Mouse (Mus musculus): ENCODE measurements around the gene Atp6ap1l. TPM values are rescaled to one million over a fixed set of nuclear protein-coding genes. Genes with fewer than 3 reads are reported as not detected.

The Atp6ap1l gene
- polyA plus RNA-seq, 1 experiment from 2014 or later: 0.55 TPM

DNA sequence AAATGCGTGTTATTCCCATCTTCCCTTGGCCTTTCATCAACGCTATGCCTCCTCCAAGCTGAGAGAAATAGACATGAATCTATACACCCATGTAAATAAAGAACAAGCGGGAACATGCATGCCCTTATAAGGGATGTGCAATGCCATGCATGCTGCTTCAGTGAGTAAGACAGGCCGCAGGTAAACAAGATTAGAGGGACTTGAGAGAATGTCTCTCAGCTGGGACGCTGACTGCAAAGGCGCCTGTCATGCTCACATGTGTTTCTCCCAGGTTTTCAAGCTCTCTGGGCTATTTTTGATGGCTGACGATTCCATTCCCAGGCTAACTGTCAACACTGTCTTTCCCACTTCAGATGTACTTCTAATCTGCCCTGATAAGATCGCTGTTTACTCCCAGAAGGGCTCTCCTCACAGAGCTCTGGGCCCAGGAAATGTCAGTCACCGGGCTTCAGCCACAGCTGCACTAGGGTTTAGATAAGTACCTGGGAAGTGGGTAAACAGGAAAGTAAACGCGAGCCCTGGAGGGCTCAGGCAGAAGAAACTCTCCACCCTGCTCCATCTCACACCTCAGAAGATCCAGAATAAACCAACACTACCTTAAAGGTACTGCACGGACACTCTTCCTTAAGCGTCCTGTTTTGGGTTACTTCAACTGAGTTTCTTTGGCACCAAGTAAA, 19.2 kb downstream of the Atp6ap1l start:
- H3K27ac ChIP-seq (replicated peaks): peak overlapping the region; percentile 6; the same call in 1 of the 2 replicates
- H3K9ac ChIP-seq: no peak overlapping the region
- H3K9me3 ChIP-seq (replicated peaks): no peaks in the 10 kb centered on the region
- ATAC-seq (ENCODE audit: insufficient number of reproducible peaks, low FRiP score, low TSS enrichment, low read depth): peak; percentile 64; the same call in 1 of the 2 replicates
- no peaks in the 10 kb centered on the region for H3K27me3 ChIP-seq
- no peaks in the 10 kb centered on the region for H3K36me3 ChIP-seq
- WGBS: 38% methylated on average over 13 of the region's 13 CpGs
- peak overlapping the region; percentile 57 for H3K4me2 ChIP-seq (replicated peaks)
- peak overlapping the region; percentile 43 for H3K4me3 ChIP-seq (replicated peaks)
- H3K4me1 ChIP-seq: peaks cover 18% of the 10 kb centered on the region

DNA sequence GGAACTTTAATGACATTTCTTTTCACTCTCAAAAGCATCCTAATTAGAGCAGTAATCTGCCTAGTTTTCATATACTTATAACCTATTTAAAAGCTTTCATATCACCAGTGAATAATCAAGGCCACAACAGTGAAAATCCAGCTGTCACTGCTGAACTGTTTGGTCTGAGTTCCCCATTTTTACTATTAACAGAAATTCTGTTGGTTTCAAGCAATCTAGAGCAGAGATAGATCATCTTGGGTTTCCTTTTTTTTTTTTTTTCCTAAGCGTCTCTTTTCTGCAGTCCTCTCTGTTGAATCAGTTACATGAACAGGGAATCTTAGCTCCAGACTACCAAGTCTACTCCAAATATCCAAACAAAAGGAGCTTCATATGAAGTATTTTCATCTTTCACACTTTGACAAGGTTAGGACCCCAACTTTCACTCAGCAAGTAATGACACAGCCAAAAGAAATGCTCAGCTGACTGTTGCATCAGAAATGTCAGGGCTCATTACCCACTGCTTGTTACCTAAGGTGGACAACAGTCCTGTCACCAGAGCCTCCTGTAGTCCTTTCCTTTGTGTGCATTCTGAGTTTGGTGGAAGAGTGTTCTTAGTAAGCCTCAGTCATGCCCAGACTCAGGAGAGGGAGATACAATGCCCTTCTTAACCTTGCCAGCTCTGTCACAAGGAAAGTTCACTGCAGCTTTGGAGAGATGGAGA, 23.3 kb downstream of the Atp6ap1l start:
- H3K9ac ChIP-seq: no peak overlapping the region
- no peaks in the 10 kb centered on the region for H3K9me3 ChIP-seq (replicated peaks)
- no peaks in the 10 kb centered on the region for H3K36me3 ChIP-seq
- peaks cover 18% of the 10 kb centered on the region for H3K4me1 ChIP-seq
- no peaks in the 10 kb centered on the region for H3K27me3 ChIP-seq
- no peak for ATAC-seq (ENCODE audit: insufficient number of reproducible peaks, low FRiP score, low TSS enrichment, low read depth)
- H3K4me2 ChIP-seq (replicated peaks): no peak overlapping the region
- H3K27ac ChIP-seq (replicated peaks): no peak overlapping the region
- 81% methylated on average over 1 of the region's 1 CpGs for WGBS
- no peak overlapping the region for H3K4me3 ChIP-seq (replicated peaks)

DNA sequence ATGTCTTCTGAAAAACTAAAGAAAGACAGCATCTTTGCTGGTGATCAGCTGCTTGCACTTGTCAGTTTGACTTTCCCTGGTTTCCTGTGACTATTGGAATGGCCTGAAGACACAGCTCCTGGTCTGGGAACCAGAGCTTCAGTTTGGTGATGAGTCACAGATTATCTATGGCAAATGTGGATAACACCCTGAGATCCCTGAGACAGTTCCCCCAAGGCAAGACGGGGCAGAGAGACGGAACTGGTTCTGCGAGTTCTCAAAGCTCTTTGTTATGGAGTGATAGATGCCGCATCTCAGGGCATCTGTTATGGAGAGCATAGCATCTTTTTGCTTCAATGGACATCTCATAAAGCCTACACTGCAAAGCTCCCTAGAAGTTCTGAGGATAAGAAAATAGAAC, 33.6 kb downstream of the Atp6ap1l start:
- ATAC-seq (ENCODE audit: insufficient number of reproducible peaks, low FRiP score, low TSS enrichment, low read depth): no peak
- Histone ChIP-seq H3K9me3 (replicated peaks) (no peaks in the 10 kb centered on the region), H3K9ac (no peak overlapping the region), H3K27me3 (no peaks in the 10 kb centered on the region), H3K36me3 (no peaks in the 10 kb centered on the region), H3K4me1 (peaks cover 16% of the 10 kb centered on the region), H3K27ac (replicated peaks) (peak overlapping the region; percentile 71), H3K4me2 (replicated peaks) (no peak overlapping the region), H3K4me3 (replicated peaks) (no peak overlapping the region)
- 21% methylated on average over 4 of the region's 4 CpGs for WGBS

DNA sequence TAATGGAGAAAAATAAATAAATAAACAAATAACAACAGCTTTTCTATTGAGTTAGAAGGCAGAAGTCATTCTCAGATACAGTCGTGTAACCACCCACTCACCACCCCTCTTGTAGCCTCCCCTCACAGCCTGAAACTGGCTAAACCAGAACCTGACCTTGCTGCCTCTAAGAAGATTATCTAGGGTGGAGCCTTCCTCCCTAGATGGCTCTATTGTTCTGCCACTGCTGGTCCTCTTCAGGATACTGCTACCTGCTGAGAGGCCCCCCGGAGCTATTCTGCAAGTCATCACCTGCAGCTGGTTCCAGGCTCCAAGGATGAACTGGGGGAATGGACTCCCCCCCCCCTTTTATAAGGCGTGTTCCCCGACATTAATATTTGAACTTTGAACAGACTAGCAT, 36.0 kb downstream of the Atp6ap1l start:
- Histone ChIP-seq H3K36me3 (no peaks in the 10 kb centered on the region), H3K9ac (no peak overlapping the region), H3K27me3 (no peaks in the 10 kb centered on the region), H3K27ac (replicated peaks) (no peak overlapping the region), H3K4me2 (replicated peaks) (no peak overlapping the region), H3K9me3 (replicated peaks) (no peaks in the 10 kb centered on the region), H3K4me1 (peaks cover 16% of the 10 kb centered on the region), H3K4me3 (replicated peaks) (no peak overlapping the region)
- WGBS: 35% methylated on average over 4 of the region's 4 CpGs
- no peak for ATAC-seq (ENCODE audit: insufficient number of reproducible peaks, low FRiP score, low TSS enrichment, low read depth)

DNA sequence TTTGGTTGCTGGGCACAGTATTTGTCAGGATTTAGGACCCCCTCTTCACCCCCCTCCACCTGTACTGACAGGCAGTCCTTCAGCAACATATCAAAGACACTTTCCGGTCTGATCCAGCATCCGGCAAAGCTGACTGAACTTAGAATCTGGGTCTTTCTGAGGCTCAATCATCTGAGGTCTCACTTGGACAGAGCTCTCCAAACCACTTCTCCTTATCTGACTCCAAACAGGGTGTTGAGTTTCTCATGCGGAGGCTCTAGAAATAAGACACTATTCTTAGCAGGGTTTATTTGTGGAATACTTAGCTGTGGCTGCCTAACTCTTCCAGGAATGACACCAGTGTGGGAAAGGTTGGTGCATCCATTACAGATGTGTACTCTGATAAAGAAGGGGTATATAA, 43.0 kb downstream of the Atp6ap1l start:
- no peaks in the 10 kb centered on the region for H3K27me3 ChIP-seq
- WGBS: 69% methylated on average over 3 of the region's 3 CpGs
- no peak for ATAC-seq (ENCODE audit: insufficient number of reproducible peaks, low FRiP score, low TSS enrichment, low read depth)
- peak overlapping the region; percentile 45; the same call in 1 of the 2 replicates for H3K27ac ChIP-seq (replicated peaks)
- H3K4me3 ChIP-seq (replicated peaks): no peak overlapping the region
- H3K9ac ChIP-seq: no peak overlapping the region
- no peak overlapping the region for H3K4me2 ChIP-seq (replicated peaks)
- H3K36me3 ChIP-seq: no peaks in the 10 kb centered on the region
- H3K4me1 ChIP-seq: peaks cover 3% of the 10 kb centered on the region; the same call in 1 of the 2 replicates
- no peaks in the 10 kb centered on the region for H3K9me3 ChIP-seq (replicated peaks)

DNA sequence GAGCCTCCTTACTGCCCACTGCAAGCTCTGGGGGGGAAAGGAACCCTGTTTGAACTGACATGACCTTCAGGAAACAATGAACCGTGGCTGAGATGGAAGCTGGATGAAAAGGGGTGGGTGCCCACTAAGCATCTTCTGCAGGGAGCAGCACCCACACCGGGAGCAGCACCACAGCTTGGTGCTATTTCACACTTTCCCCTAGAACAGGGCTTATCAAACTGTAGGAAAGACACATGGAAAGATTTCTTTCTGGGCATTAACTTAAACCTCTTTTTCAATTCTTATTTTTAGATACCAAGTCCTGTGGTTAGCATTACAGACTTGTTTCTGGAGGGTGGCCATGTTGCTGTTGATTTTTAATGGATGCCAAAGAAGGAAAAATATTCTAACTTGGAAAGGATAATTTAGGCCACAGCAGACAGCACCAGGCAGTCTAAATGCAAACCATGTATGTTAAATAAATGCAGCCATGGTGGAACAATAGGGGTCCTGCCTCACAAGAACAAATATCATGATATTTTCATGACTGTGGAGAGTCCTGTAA, 44.2 kb downstream of the Atp6ap1l start:
- ATAC-seq (ENCODE audit: insufficient number of reproducible peaks, low FRiP score, low TSS enrichment, low read depth): no peak
- Histone ChIP-seq H3K4me3 (replicated peaks) (no peak overlapping the region), H3K27me3 (no peaks in the 10 kb centered on the region), H3K4me2 (replicated peaks) (no peak overlapping the region), H3K27ac (replicated peaks) (peak overlapping the region; percentile 80), H3K4me1 (peaks cover 6% of the 10 kb centered on the region; the same call in 1 of the 2 replicates), H3K36me3 (no peaks in the 10 kb centered on the region), H3K9me3 (replicated peaks) (no peaks in the 10 kb centered on the region), H3K9ac (no peak overlapping the region)
- WGBS: 53% methylated on average over 2 of the region's 2 CpGs

DNA sequence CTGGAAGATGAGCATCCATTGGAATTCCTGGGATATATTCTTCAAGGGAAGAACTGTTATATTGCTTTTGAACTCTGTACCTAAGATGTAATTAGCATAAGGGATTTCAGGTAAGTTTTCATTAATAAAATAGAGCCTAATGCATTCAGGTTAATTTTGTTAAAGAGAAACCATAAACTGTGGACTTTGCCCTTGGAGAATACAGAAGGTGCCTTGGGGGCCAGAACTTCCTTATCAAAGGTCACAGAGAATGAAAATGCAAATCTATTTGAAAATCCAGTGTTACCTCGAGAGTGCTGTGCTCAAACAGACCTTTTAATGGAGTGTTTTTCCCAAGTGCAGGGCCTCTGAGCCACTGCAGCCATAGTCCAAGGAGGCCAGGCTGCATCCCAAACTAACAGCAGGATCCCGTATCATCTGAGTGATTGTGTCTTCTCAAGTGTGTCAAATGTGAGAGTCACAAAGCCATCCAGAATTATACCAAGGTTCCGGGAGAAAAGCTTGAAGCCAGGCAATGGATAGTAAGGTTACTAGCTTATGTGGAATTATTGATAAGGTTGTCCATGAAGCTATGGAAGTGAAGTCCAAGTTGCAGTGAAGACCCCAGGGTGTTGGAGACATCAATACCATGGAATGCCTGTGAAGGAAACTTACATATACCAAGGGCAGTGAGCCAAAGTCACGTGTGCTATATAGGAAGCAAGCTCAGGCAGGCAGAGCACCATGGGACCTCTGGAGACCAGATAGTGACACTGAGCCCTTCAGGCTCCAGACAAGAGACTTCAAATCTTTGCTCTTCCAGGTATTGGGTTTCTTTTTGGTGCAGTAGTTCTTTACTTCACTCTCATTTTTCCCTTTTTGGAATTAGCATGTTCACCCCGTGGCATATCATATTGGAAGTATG, 52.2 kb downstream of the Atp6ap1l start:
- no peak for ATAC-seq (ENCODE audit: insufficient number of reproducible peaks, low FRiP score, low TSS enrichment, low read depth)

DNA sequence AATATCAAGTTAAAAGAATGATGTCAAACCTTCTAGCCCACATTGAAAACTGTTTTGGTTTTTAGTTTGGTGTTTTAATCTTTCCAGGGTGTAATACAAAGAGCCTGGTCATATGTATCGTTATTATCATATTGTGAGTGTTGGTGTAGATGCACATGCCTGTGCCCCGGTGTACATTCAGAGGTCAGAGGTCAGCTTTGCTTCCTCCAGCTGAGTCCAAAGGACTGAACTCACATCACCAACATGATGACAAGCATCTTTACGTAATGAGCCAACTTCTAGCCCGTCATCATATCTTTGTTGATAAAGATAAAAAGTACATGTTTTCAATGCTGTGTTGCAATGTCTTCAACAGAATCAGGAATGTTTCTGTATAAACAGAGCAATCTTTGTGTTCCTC, 53.4 kb downstream of the Atp6ap1l start:
- 76% methylated on average over 4 of the region's 4 CpGs for WGBS
- H3K4me2 ChIP-seq (replicated peaks): no peak overlapping the region

More for the DNA sequence above, 52.2 kb downstream of the Atp6ap1l start:
- Histone ChIP-seq H3K4me3 (replicated peaks) (no peak overlapping the region), H3K36me3 (no peaks in the 10 kb centered on the region), H3K4me1 (0 out of 2 replicates have a peak, but pooled peaks cover 3% of the 10 kb centered on the region), H3K27ac (replicated peaks) (no peak overlapping the region), H3K4me2 (replicated peaks) (no peak overlapping the region), H3K9me3 (replicated peaks) (0 out of 2 replicates have a peak, but pooled peaks cover 2% of the 10 kb centered on the region), H3K9ac (no peak overlapping the region), H3K27me3 (no peaks in the 10 kb centered on the region)
- WGBS: 75% methylated on average over 5 of the region's 5 CpGs

DNA sequence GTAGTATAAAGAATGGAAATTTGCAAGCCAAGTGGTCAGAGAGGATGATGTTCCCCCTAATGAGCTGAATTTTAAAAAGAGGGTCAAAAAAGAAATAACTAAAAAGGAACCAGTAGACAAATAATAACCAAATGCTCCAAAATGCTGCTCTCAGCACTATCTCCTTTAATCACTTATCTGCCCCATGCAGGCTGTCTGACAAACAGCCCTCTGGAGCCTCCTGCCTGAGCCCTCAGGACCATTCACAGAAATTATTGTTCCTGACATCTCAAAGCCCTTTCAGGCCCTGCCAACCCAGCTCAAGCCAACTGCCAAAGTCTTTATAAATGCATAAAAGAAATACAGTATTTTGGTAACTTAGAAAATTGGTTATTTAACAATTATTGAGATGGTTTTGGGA, 61.0 kb downstream of the Atp6ap1l start:
- Histone ChIP-seq H3K36me3 (no peaks in the 10 kb centered on the region), H3K4me2 (replicated peaks) (no peak overlapping the region), H3K4me1 (peaks cover 5% of the 10 kb centered on the region; the same call in 1 of the 2 replicates), H3K27me3 (no peaks in the 10 kb centered on the region), H3K4me3 (replicated peaks) (no peak overlapping the region), H3K9ac (no peak overlapping the region), H3K27ac (replicated peaks) (no peak overlapping the region), H3K9me3 (replicated peaks) (no peaks in the 10 kb centered on the region)
- no peak for ATAC-seq (ENCODE audit: insufficient number of reproducible peaks, low FRiP score, low TSS enrichment, low read depth)

More for the DNA sequence above, 53.4 kb downstream of the Atp6ap1l start:
- Histone ChIP-seq H3K27ac (replicated peaks) (no peak overlapping the region), H3K9me3 (replicated peaks) (0 out of 2 replicates have a peak, but pooled peaks cover 2% of the 10 kb centered on the region), H3K4me1 (0 out of 2 replicates have a peak, but pooled peaks cover 3% of the 10 kb centered on the region), H3K36me3 (no peaks in the 10 kb centered on the region), H3K4me3 (replicated peaks) (no peak overlapping the region), H3K27me3 (no peaks in the 10 kb centered on the region), H3K9ac (no peak overlapping the region)
- no peak for ATAC-seq (ENCODE audit: insufficient number of reproducible peaks, low FRiP score, low TSS enrichment, low read depth)

DNA sequence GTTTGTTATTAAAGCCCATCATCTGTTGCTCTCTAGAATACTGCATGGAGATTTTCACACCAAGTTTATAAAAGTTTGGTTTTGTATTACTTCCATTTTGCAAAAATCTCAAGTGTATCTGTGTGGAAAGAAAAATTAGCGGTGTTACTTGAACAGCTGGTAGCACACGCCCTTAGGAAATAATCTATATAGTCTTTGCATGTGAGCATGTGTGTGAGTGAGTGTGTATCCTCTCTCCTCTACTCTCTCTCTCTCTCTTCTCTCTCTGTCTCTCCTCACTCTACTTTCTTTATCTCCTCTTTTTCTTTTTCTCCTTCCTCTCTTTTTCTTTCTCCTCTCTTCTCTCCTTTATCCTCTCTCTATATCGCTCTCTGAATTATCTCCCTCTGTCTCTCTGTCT, 61.7 kb downstream of the Atp6ap1l start:
- WGBS: 89% methylated on average over 3 of the region's 3 CpGs
- H3K9me3 ChIP-seq (replicated peaks): no peaks in the 10 kb centered on the region
- no peak for ATAC-seq (ENCODE audit: insufficient number of reproducible peaks, low FRiP score, low TSS enrichment, low read depth)
- peaks cover 5% of the 10 kb centered on the region; the same call in 1 of the 2 replicates for H3K4me1 ChIP-seq
- no peak overlapping the region for H3K4me3 ChIP-seq (replicated peaks)
- H3K9ac ChIP-seq: no peak overlapping the region
- no peaks in the 10 kb centered on the region for H3K36me3 ChIP-seq
- H3K4me2 ChIP-seq (replicated peaks): no peak overlapping the region
- H3K27me3 ChIP-seq: no peaks in the 10 kb centered on the region
- no peak overlapping the region for H3K27ac ChIP-seq (replicated peaks)

DNA sequence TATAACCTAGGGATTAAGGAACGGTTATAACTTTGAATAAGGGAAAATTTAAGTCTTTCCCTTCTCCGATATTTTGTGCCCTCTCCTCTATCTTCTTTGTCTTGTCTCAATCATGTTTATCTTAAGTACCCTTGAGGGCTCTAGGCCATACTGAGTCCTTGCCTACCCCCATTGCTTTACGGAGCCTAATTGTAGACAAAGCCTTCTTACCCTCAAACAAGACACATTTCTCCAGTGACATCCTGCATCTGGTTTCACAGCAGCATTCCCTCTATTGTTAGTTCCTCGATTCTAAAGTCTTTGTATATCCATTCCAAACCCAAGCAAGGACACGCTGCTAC, 64.0 kb downstream of the Atp6ap1l start:
- no peak overlapping the region for H3K4me3 ChIP-seq (replicated peaks)
- no peak for ATAC-seq (ENCODE audit: insufficient number of reproducible peaks, low FRiP score, low TSS enrichment, low read depth)
- peaks cover 5% of the 10 kb centered on the region; the same call in 1 of the 2 replicates for H3K4me1 ChIP-seq
- H3K27me3 ChIP-seq: no peaks in the 10 kb centered on the region
- 42% methylated on average over 5 of the region's 5 CpGs for WGBS
- no peaks in the 10 kb centered on the region for H3K9me3 ChIP-seq (replicated peaks)
- no peak overlapping the region for H3K27ac ChIP-seq (replicated peaks)
- H3K4me2 ChIP-seq (replicated peaks): no peak overlapping the region
- H3K9ac ChIP-seq: no peak overlapping the region
- H3K36me3 ChIP-seq: no peaks in the 10 kb centered on the region

Data from embryonic facial prominence, embryonic 15.5 days (tissue).